Mouse (Mus musculus) spleen, adult 2 months (tissue): Measurements from ENCODE around the gene Camk1g. TPM values are rescaled to one million over a fixed set of nuclear protein-coding genes. Genes with fewer than 3 reads are reported as not detected.

Experiments used
- DNase-seq, 2 experiments: peaks; one replicate each; pipeline versions ENCODE4 v3.0.0 to v3.0.0-alpha.2; 2012 to 2021; ENCODE audit warnings: low spot score in 2 of 2, low read depth in 1 of 2
- H3K27ac ChIP-seq: fragments of 200-500 bp; 2 replicates; pipeline ENCODE4 v1.5.1; 2012; ENCODE audit warnings: low read length, inconsistent platforms; ENCODE audit not compliant: insufficient read depth
- H3K27me3 ChIP-seq: fragments of 200-500 bp; 2 replicates; pipeline ENCODE4 v1.6.1; 2012; ENCODE audit warnings: mild to moderate bottlenecking, moderate library complexity, low read length, inconsistent platforms; ENCODE audit not compliant: control insufficient read depth, insufficient read depth
- H3K36me3 ChIP-seq: fragments of 200-500 bp; 2 replicates; pipeline ENCODE4 v1.6.1; 2012; ENCODE audit warnings: mild to moderate bottlenecking, low read length, inconsistent platforms; ENCODE audit not compliant: control insufficient read depth, insufficient read depth
- H3K4me1 ChIP-seq: fragments of 200-500 bp; 2 replicates; pipeline ENCODE4 v1.6.1; 2011; ENCODE audit warnings: inconsistent platforms; ENCODE audit not compliant: control insufficient read depth, insufficient read depth, insufficient read length
- H3K4me3 ChIP-seq: fragments of 200-500 bp; 2 replicates; pipeline ENCODE4 v1.5.1; 2011; ENCODE audit warnings: mild to moderate bottlenecking, inconsistent platforms; ENCODE audit not compliant: insufficient read depth, insufficient read length; ENCODE audit errors: extremely low read depth
- CTCF ChIP-seq: fragments of 200-500 bp; IDR thresholded peaks from 2 replicates; pipeline ENCODE4 v1.5.1; 2011; ENCODE audit warnings: mild to moderate bottlenecking, inconsistent platforms; ENCODE audit not compliant: insufficient read depth, insufficient read length, insufficient replicate concordance; ENCODE audit errors: extremely low read depth
- POLR2A ChIP-seq: fragments of 200-500 bp; IDR thresholded peaks from 2 replicates; pipeline ENCODE4 v1.6.1; 2011; ENCODE audit warnings: low read depth, low read length, inconsistent platforms
- WGBS: fragments of 180-500 bp; shearing (Covaris S2); methylation state at CpG from one replicate; pipeline ENCODE4 v1.1.7; 2018; 5-methylcytosine and 5-hydroxymethylcytosine counted together
- polyA plus RNA-seq: library from polyadenylated mRNA; depleted of rRNA; stranded (reverse); fragments of >200 nt; gene quantifications from 2 replicates; pipeline ENCODE4 v1.2.3, GENCODE M21; 2012; rRNA removed

Gene Camk1g
- polyA plus RNA-seq = 0.12 and 0.26 TPM in 2 replicates

GRCm38 (mm10) chr1:193370096-193370495 is at the start of gene Camk1g:
TSS of gene Camk1g (minus strand) at chr1:193370298.
- Histone ChIP-seq H3K4me3 (no peak within 1 kb of the TSS), H3K27ac (no peak within 1 kb of the TSS), H3K27me3 (no peaks in the 10 kb centered on the region), H3K36me3 (no peaks in the 10 kb centered on the region), H3K4me1 (0 out of 2 replicates have a peak, but pooled peaks cover 2% of the 10 kb centered on the region)
- DNase-seq = no peak
- TF ChIP-seq CTCF = no peak
- no peak for TF ChIP-seq POLR2A
- 3% methylated on average over 2 of the region's 2 CpGs for whole genome bisulfite sequencing

DNA sequence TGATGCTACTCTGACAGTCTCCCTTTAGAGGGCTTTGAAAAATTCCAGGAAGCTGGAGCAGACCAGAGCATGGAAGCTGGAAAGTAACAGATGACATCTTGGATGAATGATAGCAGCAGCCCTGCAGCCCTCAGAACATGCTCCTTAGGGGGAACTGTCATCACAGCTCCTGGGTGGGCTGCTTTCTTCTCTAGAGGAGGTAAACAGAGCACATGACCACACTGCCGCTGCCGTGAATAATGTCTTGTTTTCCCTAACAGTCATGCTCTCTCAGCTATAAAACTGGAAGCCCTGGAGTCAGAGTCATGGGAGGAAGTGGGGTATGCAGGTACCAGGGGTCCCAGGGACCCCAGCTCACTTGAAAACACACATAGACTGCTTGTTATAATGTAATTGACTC is 49.1 kb upstream of the Camk1g start:
- TF ChIP-seq CTCF (no peak), POLR2A (no peak)
- 28% methylated on average over 2 of the region's 2 CpGs for WGBS

GRCm38 (mm10) chr1:193418656-193419055 is 48.6 kb upstream of the Camk1g start:
- no peaks in the 10 kb centered on the region for H3K36me3 ChIP-seq
- H3K27ac ChIP-seq = no peak overlapping the region
- WGBS = 35% methylated on average over 5 of the region's 5 CpGs
- no peak for DNase-seq
- H3K4me3 ChIP-seq = no peak overlapping the region
- no peaks in the 10 kb centered on the region for H3K4me1 ChIP-seq
- no peaks in the 10 kb centered on the region for H3K27me3 ChIP-seq
- TF ChIP-seq CTCF (no peak), POLR2A (no peak)

More for the DNA sequence above, 49.1 kb upstream of the Camk1g start:
- no peak overlapping the region for H3K4me3 ChIP-seq
- H3K27me3 ChIP-seq = no peaks in the 10 kb centered on the region
- no peak overlapping the region for H3K27ac ChIP-seq
- DNase-seq = no peak
- H3K36me3 ChIP-seq = no peaks in the 10 kb centered on the region
- no peaks in the 10 kb centered on the region for H3K4me1 ChIP-seq

- DNase-seq = no peak
- H3K4me1 ChIP-seq = no peaks in the 10 kb centered on the region
- no peaks in the 10 kb centered on the region for H3K27me3 ChIP-seq
- TF ChIP-seq CTCF (no peak), POLR2A (no peak)
- H3K27ac ChIP-seq = no peak overlapping the region
- 88% methylated on average over 4 of the region's 4 CpGs for WGBS
- no peaks in the 10 kb centered on the region for H3K36me3 ChIP-seq
- no peak overlapping the region for H3K4me3 ChIP-seq
Observed at GRCm38 (mm10) chr1:193414067-193414466, 44.0 kb upstream of the Camk1g start.

GRCm38 (mm10) chr1:193413368-193414000 is 43.4 kb upstream of the Camk1g start:
- WGBS = 93% methylated on average over 5 of the region's 5 CpGs
- Histone ChIP-seq H3K4me1 (no peaks in the 10 kb centered on the region), H3K27me3 (no peaks in the 10 kb centered on the region), H3K36me3 (no peaks in the 10 kb centered on the region), H3K27ac (no peak overlapping the region), H3K4me3 (no peak overlapping the region)
- DNase-seq = no peak
- no peak for TF ChIP-seq POLR2A
- no peak for TF ChIP-seq CTCF

DNA sequence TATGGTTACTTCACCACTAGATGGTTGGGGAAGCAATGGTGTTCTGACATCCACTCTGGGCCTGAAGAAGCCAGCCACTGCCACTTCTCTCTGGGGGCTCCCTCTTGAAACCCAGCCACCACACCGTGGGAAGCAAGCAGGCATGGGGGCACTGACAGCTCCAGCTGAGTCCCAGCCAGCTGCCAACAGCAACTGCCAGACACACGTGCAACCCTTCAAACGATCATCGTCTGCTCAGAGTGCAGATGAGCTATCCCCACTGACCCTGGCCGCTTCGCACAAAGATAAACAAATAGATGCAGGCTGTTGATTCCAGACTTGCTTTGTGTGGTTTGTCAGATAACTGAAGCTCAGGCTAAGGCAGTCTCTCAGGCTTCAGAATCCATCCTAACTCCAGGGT is 37.4 kb upstream of the Camk1g start:
- no peaks in the 10 kb centered on the region for H3K4me1 ChIP-seq
- no peak for TF ChIP-seq POLR2A
- TF ChIP-seq CTCF = no peak
- no peak for DNase-seq
- no peak overlapping the region for H3K27ac ChIP-seq
- no peaks in the 10 kb centered on the region for H3K36me3 ChIP-seq
- no peaks in the 10 kb centered on the region for H3K27me3 ChIP-seq
- no peak overlapping the region for H3K4me3 ChIP-seq
- 71% methylated on average over 6 of the region's 6 CpGs for WGBS

- Histone ChIP-seq H3K27ac (no peak overlapping the region), H3K4me3 (no peak overlapping the region), H3K27me3 (no peaks in the 10 kb centered on the region), H3K4me1 (no peaks in the 10 kb centered on the region), H3K36me3 (no peaks in the 10 kb centered on the region)
- TF ChIP-seq CTCF (no peak), POLR2A (no peak)
- no peak for DNase-seq
- 89% methylated on average over 6 of the region's 6 CpGs for WGBS
Observed at GRCm38 (mm10) chr1:193406059-193406642, 36.1 kb upstream of the Camk1g start.
